Mouse (Mus musculus): Measurements from ENCODE around the gene Psmc3. TPM values are rescaled to one million over a fixed set of nuclear protein-coding genes. Genes with fewer than 3 reads are reported as not detected.

The Psmc3 gene
- polyA plus RNA-seq, 1 experiment from 2014 or later, result 316 TPM

DNA sequence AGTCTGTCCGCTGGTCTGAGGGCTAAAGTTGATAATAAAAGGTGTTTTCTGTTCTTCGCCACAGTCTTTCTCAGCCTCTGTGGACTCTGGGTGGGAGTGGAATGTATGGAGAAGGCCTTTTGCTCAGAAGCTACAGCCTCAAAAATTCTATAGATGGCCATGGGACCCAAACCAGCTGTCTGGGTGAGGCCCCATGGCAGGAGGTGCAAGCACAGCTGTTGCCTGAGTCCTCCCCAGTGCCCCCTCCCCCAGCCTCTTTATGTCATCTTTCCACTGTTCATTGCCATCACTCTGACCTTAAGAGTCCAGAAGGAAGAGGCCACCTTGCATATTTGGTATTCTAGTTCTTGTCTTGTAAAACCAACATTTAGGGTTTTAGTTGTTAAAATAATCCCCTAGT lies 5.6 kb downstream of the Psmc3 start:
- Histone ChIP-seq H3K27ac (ENCODE audit: low read depth, low read length) (no peak overlapping the region), H3K9ac (ENCODE audit: low read depth, low read length) (no peak overlapping the region), H3K36me3 (ENCODE audit: control insufficient read depth, insufficient read depth, low read length) (peaks cover 43% of the 10 kb centered on the region), H3K9me3 (replicated peaks; ENCODE audit: control insufficient read depth, low read length) (no peaks in the 10 kb centered on the region), H3K4me2 (no peak overlapping the region), H3K4me3 (ENCODE audit: low read depth, low read length) (no peak overlapping the region), H3K4me1 (ENCODE audit: control insufficient read depth, insufficient read depth, low read length) (peaks cover 25% of the 10 kb centered on the region), H3K27me3 (ENCODE audit: control insufficient read depth, insufficient read depth, low read length) (no peaks in the 10 kb centered on the region)
- 95% methylated on average over 2 of the region's 2 CpGs for WGBS (ENCODE audit: insufficient replicate concordance)
- ATAC-seq (replicated peaks; ENCODE audit: insufficient number of reproducible peaks, low FRiP score, low TSS enrichment), result no peak

DNA sequence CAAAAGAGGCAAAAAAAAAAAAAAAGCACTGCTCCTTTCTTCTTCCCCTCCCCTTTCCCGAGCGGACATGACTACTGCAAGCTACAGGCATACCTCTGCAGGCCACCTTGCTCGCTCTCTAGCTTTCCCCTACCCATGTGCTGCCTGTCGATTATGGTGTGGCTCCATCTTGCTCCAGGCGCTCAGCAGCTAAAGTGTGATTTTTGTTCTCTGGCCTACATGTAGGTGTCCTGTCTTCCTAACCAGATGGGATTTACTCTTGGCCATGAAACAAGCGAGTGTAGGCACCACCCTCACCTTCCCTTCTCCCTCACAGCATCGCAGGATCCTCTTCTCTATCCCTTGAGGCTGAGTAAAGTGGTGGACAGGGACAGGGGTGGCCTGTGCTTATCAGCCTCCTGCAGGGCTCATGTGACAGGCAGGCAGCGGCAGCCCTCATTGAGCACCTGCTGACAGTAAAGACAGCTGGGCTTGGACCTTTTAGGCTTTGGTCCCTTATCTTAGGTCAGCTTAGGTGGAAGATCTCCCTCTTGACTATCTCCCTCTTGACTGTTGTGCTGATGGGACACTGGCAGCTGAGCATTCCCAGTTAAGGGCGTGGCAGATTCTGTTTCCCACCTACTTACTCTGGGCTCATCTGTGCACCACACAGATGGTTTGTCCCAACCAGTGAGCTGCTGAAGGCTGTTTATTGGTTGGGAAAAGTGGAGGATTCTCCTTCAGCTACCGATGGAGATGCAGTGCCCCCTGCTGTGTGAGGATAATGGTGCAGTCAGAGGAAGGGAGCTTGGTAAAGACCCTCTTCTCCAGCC lies 6.9 kb downstream of the Psmc3 start:
- Histone ChIP-seq H3K9ac (ENCODE audit: low read depth, low read length) (no peak overlapping the region), H3K36me3 (ENCODE audit: control insufficient read depth, insufficient read depth, low read length) (peaks cover 44% of the 10 kb centered on the region), H3K9me3 (replicated peaks; ENCODE audit: control insufficient read depth, low read length) (no peaks in the 10 kb centered on the region), H3K4me2 (no peak overlapping the region), H3K27ac (ENCODE audit: low read depth, low read length) (peak overlapping the region; percentile 57; the same call in 1 of the 2 replicates), H3K4me3 (ENCODE audit: low read depth, low read length) (no peak overlapping the region), H3K4me1 (ENCODE audit: control insufficient read depth, insufficient read depth, low read length) (peaks cover 21% of the 10 kb centered on the region), H3K27me3 (ENCODE audit: control insufficient read depth, insufficient read depth, low read length) (no peaks in the 10 kb centered on the region)
- peak; percentile 50 for ATAC-seq (replicated peaks; ENCODE audit: insufficient number of reproducible peaks, low FRiP score, low TSS enrichment)
- 50% methylated on average over 10 of the region's 10 CpGs for WGBS (ENCODE audit: insufficient replicate concordance)

DNA sequence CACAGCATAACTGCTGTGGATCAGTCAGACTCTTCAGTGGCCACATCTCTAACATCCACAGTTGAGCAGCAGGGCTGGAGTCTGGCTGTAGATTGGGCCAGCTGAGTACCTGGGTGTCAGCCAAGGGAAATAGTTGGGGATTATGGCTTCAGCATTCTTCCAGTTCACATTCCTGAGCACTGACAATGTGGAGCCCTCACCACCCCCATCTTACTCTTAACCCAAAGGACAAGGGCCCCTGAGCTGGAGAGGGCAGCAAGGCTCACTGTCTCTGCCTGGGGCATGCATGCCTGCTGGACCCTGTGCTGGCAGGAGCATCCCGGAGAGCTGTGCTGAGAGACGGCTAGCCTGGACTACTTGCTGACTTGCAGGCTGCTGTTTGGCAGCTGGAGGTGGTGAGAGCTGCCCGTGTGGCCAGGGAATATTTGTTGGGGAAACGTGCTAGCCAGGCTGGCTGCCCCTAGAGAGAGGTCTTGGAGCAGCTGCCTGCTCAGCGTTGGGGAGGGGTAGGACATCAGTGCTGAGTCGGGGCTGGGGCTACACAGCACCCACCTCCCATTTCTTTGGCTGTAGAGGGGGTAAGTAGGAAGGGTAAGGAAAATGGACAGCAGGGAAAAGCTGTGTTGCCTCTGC lies 8.2 kb downstream of the Psmc3 start:
- 65% methylated on average over 6 of the region's 6 CpGs for WGBS (ENCODE audit: insufficient replicate concordance)
- ATAC-seq (replicated peaks; ENCODE audit: insufficient number of reproducible peaks, low FRiP score, low TSS enrichment), result no peak
- Histone ChIP-seq H3K27ac (ENCODE audit: low read depth, low read length) (peak overlapping the region; percentile 46), H3K9ac (ENCODE audit: low read depth, low read length) (no peak overlapping the region), H3K4me1 (ENCODE audit: control insufficient read depth, insufficient read depth, low read length) (peaks cover 21% of the 10 kb centered on the region), H3K9me3 (replicated peaks; ENCODE audit: control insufficient read depth, low read length) (no peaks in the 10 kb centered on the region), H3K4me2 (no peak overlapping the region; the same call in 1 of the 2 replicates), H3K4me3 (ENCODE audit: low read depth, low read length) (no peak overlapping the region), H3K36me3 (ENCODE audit: control insufficient read depth, insufficient read depth, low read length) (peaks cover 35% of the 10 kb centered on the region), H3K27me3 (ENCODE audit: control insufficient read depth, insufficient read depth, low read length) (no peaks in the 10 kb centered on the region)

DNA sequence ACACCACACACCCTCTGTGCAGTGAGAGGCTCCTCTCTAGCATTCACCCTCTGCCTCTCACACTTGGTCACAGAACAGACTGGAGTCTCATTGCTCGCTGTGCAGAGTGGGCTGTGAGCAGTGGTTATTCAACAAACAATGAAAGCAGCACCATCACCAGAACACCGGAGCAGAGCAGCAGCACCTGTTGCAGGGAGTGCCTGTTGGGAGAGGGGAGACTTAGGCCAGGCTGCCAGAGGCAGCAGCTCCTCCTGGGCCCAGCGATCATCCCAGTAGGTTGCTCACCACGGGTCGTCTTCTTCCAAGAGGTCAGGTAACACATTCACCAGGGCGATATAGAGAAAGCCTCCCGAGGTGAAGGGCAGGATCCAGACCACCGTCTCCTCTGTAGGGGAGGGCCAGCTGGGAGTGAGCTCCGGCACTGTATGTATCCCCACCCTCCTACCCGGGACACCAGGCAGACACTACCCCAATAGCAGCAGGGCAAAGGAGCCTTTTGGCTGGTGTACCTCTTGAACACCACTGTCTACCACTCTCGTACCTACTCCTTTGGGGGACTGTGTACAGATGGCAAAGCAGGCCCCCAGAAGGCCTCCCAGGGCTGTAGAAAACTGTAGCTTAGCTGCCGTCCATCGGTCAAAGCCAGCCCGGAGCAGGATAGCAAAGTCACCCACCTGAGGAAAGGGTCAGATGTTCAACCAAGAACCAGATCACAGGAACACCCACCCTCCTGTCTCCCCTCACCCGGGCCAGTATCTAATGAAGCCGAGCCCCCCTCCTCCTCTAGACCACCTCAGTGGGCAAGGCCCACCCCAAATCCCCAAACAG lies 9.2 kb downstream of the Psmc3 start:
- Histone ChIP-seq H3K4me3 (ENCODE audit: low read depth, low read length) (no peak overlapping the region), H3K4me2 (no peak overlapping the region), H3K9ac (ENCODE audit: low read depth, low read length) (0 out of 2 replicates have a peak overlapping the region, but pooled peaks have one; percentile 12), H3K27me3 (ENCODE audit: control insufficient read depth, insufficient read depth, low read length) (no peaks in the 10 kb centered on the region), H3K4me1 (ENCODE audit: control insufficient read depth, insufficient read depth, low read length) (peaks cover 21% of the 10 kb centered on the region), H3K9me3 (replicated peaks; ENCODE audit: control insufficient read depth, low read length) (no peaks in the 10 kb centered on the region), H3K36me3 (ENCODE audit: control insufficient read depth, insufficient read depth, low read length) (peaks cover 35% of the 10 kb centered on the region), H3K27ac (ENCODE audit: low read depth, low read length) (peak overlapping the region; percentile 46)
- WGBS (ENCODE audit: insufficient replicate concordance), result 89% methylated on average over 16 of the region's 16 CpGs
- ATAC-seq (replicated peaks; ENCODE audit: insufficient number of reproducible peaks, low FRiP score, low TSS enrichment), result no peak

DNA sequence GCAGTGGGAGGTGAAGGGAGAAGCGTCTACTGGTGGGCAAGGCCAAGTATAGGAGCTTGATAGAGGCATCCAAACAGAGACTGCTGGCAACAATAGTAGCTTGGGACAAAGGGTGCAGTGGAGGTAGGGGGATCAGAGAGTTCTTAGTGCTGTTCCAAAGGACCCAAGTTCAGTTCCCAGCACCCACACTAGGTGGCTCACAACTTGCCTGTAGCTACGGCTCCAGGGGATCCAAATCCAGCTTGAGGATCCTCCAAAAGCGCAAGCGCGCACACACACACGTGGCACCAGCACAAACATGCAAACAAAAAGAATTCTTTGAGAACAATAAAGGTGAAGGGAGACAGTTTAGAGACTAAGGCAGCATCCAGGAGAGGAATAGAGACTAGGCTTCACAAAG lies 10.4 kb downstream of the Psmc3 start:
- Histone ChIP-seq H3K4me3 (ENCODE audit: low read depth, low read length) (no peak overlapping the region), H3K4me2 (no peak overlapping the region), H3K36me3 (ENCODE audit: control insufficient read depth, insufficient read depth, low read length) (peaks cover 27% of the 10 kb centered on the region), H3K9ac (ENCODE audit: low read depth, low read length) (no peak overlapping the region), H3K9me3 (replicated peaks; ENCODE audit: control insufficient read depth, low read length) (no peaks in the 10 kb centered on the region), H3K27ac (ENCODE audit: low read depth, low read length) (no peak overlapping the region), H3K4me1 (ENCODE audit: control insufficient read depth, insufficient read depth, low read length) (peaks cover 31% of the 10 kb centered on the region), H3K27me3 (ENCODE audit: control insufficient read depth, insufficient read depth, low read length) (no peaks in the 10 kb centered on the region)
- WGBS (ENCODE audit: insufficient replicate concordance), result 88% methylated on average over 6 of the region's 6 CpGs
- no peak for ATAC-seq (replicated peaks; ENCODE audit: insufficient number of reproducible peaks, low FRiP score, low TSS enrichment)

DNA sequence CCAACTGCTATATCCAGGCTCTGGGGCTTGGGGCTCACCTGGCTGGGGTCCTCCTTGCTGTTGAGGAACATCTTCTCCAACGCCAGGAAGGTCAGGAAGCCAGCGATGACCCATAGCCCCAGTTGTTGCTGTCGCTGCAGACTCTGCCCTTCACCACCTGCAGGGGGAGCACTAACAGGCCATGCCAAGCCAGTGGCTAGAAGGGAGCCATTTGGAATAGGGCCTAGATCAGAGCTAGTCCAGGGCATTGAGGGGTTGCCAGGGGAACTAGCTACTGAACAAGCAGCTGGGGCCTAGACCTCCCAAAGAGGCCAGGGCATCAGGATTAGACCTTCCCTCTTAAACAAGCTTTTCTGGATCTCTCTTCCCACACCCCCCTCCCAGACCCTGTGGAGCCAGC lies 11.7 kb downstream of the Psmc3 start:
- ATAC-seq (replicated peaks; ENCODE audit: insufficient number of reproducible peaks, low FRiP score, low TSS enrichment), result no peak
- no peak overlapping the region for H3K9ac ChIP-seq (ENCODE audit: low read depth, low read length)
- no peak overlapping the region for H3K4me3 ChIP-seq (ENCODE audit: low read depth, low read length)
- no peak overlapping the region for H3K4me2 ChIP-seq
- no peak overlapping the region for H3K27ac ChIP-seq (ENCODE audit: low read depth, low read length)
- no peaks in the 10 kb centered on the region for H3K9me3 ChIP-seq (replicated peaks; ENCODE audit: control insufficient read depth, low read length)
- no peaks in the 10 kb centered on the region for H3K27me3 ChIP-seq (ENCODE audit: control insufficient read depth, insufficient read depth, low read length)
- peaks cover 26% of the 10 kb centered on the region for H3K36me3 ChIP-seq (ENCODE audit: control insufficient read depth, insufficient read depth, low read length)
- 46% methylated on average over 3 of the region's 3 CpGs for WGBS (ENCODE audit: insufficient replicate concordance)
- peaks cover 33% of the 10 kb centered on the region for H3K4me1 ChIP-seq (ENCODE audit: control insufficient read depth, insufficient read depth, low read length)

DNA sequence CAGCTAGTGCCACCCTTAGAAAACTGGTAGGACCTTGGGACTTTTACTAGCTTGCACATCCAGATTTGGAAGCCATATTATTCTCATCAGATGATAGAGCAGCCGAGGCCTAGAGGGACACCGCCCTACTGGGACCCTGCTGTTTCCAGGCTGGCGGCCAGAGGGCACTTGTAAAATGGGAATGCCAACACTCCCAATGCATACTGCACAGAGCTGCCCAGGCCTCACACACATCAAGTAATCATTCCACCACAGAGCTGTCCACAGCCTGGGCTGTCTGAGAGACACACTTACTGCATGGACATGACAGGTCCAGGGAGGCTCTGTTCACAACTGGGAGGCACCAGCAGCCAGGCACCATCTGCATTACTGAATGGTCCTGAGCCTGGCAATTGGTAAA lies 12.6 kb downstream of the Psmc3 start:
- H3K27me3 ChIP-seq (ENCODE audit: control insufficient read depth, insufficient read depth, low read length), result no peaks in the 10 kb centered on the region
- H3K36me3 ChIP-seq (ENCODE audit: control insufficient read depth, insufficient read depth, low read length), result peaks cover 26% of the 10 kb centered on the region

DNA sequence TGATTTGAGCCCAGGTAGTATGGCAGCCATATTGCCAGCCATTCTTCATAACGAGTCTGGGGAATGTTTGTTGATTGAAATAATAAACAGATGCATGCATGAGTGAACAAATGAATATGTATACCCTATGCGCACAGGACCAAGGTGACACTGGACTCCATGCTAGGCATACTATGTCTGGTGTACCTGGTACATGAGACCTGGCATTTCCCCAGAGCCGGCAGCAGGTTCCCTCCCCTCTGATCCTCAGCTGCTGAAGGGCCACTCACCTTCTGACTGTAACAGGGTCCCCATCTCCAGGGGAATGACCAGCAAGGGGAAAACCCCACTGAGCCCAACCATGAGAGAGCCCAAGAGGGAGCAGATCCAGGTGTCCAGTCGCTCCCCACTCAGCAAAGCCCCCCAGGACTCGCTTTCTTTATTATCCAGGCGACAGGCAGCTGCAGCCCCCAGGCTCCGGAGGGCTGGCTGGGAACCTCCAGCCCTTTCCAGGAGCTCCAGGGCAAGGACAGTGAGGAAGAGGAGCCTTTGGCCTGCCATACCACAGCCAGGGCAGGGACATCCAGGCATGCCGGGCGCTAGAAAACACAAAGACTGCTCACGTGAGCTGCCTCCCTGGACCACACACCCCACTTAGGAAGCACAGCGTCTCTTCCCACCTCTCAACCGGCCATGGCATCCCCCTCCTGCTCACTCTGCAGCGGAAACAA lies 14.5 kb downstream of the Psmc3 start:
- H3K9ac ChIP-seq (ENCODE audit: low read depth, low read length), result peak overlapping the region; percentile 84
- peak overlapping the region; percentile 90 for H3K4me2 ChIP-seq
- ATAC-seq (replicated peaks; ENCODE audit: insufficient number of reproducible peaks, low FRiP score, low TSS enrichment), result no peak
- 61% methylated on average over 13 of the region's 13 CpGs for WGBS (ENCODE audit: insufficient replicate concordance)
- H3K4me3 ChIP-seq (ENCODE audit: low read depth, low read length), result peak overlapping the region; percentile 1
- H3K27ac ChIP-seq (ENCODE audit: low read depth, low read length), result no peak overlapping the region; the same call in 1 of the 2 replicates
- H3K4me1 ChIP-seq (ENCODE audit: control insufficient read depth, insufficient read depth, low read length), result peaks cover 19% of the 10 kb centered on the region
- peaks cover 16% of the 10 kb centered on the region for H3K36me3 ChIP-seq (ENCODE audit: control insufficient read depth, insufficient read depth, low read length)
- H3K27me3 ChIP-seq (ENCODE audit: control insufficient read depth, insufficient read depth, low read length), result no peaks in the 10 kb centered on the region
- no peaks in the 10 kb centered on the region for H3K9me3 ChIP-seq (replicated peaks; ENCODE audit: control insufficient read depth, low read length)

More for the DNA sequence above, 12.6 kb downstream of the Psmc3 start:
- H3K9me3 ChIP-seq (replicated peaks; ENCODE audit: control insufficient read depth, low read length), result no peaks in the 10 kb centered on the region
- peaks cover 29% of the 10 kb centered on the region for H3K4me1 ChIP-seq (ENCODE audit: control insufficient read depth, insufficient read depth, low read length)
- H3K27ac ChIP-seq (ENCODE audit: low read depth, low read length), result no peak overlapping the region
- H3K4me2 ChIP-seq, result no peak overlapping the region
- H3K4me3 ChIP-seq (ENCODE audit: low read depth, low read length), result no peak overlapping the region
- no peak for ATAC-seq (replicated peaks; ENCODE audit: insufficient number of reproducible peaks, low FRiP score, low TSS enrichment)
- 77% methylated on average over 3 of the region's 3 CpGs for WGBS (ENCODE audit: insufficient replicate concordance)
- no peak overlapping the region for H3K9ac ChIP-seq (ENCODE audit: low read depth, low read length)
